Mouse (Mus musculus): ENCODE data around the gene Dennd6a.
"Not testable (repeated sequence)": the region's sequence is repeated elsewhere in the genome, so short reads cannot be mapped to it uniquely, and the experiment has no call there.

Gene Dennd6a

DNA sequence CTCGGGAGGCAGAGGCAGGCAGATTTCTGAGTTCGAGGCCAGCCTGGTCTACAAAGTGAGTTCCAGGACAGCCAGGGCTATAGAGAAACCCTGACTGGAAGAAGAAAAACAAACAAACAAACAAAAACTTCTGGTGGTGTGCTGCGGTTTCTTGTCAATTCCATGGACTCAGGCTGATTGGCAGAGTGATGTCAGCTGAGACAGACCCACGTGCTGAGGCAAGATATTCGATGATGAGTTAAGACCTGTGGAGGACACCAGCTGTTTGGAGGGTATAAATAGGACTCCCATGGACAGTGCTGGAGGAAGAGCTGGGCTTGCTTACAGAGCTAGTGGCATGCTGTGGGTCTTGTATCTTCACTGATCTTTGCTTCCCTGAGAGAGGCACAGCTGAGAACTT lies at the start of gene Dennd6a:
Gene Dennd6a, plus strand, starts transcription at position 301 of the 400 bp plus-strand sequence.
- DNase-seq = not testable (repeated sequence)

DNA sequence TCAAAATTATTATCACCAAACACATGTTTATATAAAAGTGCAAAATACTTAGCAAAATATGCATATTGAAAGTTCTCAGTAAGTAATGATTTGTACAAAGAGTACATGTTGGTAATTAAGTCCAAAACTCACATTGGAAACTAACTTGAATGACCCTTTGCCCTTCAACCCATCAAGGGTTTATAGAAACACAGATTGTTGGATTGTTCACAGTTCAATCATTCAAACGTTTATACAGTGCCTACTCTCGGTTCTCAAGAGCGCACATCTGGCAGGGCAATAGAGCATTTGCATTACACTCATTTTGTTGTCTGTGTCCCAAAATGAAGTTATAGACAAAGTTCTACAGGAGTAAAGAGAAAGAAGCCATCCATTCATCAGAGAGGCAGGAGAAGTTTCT lies 47.7 kb upstream of the Dennd6a start:
- no peak for DNase-seq

DNA sequence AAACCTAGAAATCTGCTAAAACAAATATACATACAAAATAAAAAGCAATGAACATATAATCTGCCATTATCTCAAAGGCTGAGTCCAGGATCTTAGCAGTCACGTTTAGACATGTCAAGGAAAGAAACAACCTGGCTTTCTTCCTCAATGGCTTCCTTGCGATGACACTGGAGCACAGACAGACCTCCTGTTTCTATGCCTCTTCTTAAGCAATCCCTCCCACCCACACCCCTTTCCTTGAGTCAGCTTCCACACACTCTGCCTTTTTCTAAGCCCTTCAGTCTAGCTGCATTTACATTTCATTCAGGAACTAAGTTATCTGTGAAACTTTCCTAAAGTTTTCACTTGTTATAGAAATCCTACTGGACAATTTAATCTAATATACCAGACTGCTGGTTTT lies 45.4 kb upstream of the Dennd6a start:
- DNase-seq = no peak

DNA sequence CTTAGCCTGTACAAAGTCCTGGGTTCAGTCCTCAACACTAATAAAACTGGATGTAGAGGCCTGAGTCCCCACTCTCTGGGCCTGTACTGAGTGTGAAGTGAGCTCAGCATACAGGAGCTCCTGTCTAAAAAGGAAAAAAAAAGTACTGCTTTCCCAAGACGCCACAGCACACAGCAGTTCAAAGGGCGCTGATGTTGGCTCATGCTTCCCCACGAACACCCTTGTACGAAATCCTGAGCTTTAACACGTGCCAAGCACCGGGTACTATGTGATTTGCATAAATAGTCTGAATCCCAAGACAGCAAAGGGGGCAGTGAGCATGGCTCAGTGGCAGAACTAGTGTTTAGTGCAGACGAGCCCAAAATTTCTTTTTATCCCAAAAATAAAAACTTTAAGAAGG lies 43.3 kb upstream of the Dennd6a start:
- no peak for DNase-seq

DNA sequence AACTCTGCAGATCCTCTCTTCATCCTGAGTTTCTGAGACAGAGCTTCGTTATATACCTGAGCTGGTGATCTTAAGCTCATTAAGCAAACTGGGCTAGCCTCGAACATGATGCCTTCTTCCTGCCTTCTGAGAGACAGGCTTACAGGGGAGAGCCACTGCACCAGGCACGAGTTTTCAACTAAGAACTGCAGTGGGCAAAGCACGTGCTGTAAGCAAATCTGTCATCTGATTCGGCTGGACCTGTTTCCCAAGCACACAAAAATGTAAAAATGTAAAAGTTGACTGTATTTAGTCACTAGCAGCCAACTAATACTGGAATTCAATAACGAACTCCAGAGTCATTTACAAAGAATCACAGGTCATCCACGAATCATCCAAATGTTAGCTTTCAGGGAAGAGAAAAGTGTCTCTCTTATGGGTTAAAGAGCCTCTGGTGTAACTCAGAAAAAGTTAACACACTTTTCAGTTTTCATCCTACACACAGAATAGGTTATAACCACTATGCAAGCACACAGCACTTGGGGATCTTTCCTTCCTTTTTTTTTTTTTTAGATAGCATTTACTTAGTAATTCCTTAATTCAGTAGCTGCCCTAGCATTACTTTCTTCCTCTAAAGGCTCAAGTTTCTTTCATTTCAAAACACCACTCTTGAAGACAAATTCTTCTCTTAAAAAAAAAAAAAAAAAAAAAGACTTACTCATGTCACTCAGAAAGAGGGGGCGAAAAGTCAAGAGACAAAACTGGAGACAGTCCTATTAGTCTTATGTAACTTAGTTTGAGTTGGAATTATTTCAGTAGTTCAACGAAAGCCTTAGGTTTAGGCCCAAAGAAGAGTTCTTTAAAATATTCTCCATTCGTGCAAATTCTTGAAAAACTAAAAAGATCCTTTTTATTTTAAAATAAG lies 42.0 kb upstream of the Dennd6a start:
- DNase-seq = no peak

DNA sequence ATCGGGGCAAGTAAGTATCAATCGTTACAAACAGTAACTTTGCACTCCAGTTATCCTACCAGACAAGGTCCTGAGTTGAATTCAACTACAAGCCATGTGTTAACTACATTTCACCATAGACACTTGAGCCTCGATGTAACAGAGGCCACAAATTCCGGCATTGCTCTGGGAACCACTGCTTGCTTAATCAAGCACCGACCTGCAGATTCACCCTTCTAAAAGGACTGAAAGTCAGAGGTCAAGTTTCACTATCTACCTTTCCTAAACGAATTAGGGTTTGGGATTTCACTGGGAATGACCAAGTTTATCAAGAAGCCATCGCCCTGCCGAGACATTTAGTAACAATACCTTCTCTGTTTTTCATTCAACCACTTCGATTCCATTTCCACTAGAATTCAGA lies 40.9 kb upstream of the Dennd6a start:
- DNase-seq = no peak

DNA sequence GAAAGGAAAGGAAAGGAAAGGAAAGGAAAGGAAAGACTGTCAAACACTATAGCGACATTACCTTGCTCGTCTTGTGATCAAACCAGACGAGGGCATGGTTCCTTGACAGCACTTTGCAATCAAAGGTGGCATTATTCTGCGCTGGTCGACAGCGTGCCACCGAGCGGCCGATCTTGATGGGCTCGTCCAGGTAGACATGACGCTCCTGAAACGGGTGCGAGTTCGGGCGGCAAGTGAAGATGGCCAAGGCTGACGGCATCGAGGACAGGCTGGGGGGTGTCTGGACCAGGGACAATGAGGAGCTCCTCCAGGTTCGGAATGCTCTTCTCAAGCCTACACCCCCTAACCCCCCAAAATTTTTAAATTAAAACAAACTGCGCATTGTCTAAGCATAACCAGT lies 40.4 kb upstream of the Dennd6a start:
- DNase-seq = no peak

DNA sequence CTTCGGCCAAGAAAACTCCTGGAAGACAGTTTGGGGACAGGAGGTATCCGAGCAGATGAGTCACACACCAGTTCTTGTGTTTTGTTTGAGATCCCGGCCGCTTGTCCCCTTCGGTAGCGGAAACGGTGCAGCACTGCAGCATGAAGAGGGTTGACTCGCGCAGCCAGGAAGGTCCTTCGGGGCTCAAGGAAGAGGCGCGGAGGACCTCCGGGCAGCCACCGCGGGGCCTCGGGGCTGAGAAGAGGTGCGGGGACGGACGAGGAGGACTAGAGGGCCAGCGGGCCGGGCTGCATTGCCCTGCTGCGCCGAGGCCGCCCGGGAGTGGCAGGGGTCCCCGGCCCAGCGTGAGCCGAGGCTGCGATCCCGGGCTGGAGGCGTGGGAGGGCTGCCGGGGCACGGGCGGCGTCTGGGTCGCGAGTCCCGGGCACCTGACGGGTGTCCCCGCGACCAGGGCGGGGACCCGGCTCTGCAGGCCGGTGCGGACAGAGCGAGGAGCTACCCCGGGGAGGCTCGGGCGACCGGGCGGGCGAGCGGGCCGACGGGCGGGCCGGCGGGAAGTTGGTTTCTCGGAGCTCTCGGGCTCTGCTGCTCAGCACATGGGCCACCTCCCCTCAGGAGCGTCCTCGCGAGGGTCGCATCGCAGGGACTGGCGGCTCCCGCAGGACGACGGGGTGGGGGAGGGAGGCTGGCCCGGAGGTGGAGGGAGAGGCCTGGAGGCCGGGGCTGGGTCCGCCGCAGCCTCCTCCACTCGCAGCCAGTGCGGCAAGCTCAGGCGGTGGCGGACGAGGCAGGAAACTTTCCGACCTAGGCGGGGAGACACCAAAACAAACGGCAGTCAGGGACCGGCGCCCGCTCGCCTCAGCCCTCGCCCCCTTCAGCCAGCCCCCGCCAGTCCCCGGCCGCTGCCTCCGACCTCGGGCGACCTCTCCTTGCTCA lies 39.6 kb upstream of the Dennd6a start:
- peak; percentile 25 for DNase-seq

DNA sequence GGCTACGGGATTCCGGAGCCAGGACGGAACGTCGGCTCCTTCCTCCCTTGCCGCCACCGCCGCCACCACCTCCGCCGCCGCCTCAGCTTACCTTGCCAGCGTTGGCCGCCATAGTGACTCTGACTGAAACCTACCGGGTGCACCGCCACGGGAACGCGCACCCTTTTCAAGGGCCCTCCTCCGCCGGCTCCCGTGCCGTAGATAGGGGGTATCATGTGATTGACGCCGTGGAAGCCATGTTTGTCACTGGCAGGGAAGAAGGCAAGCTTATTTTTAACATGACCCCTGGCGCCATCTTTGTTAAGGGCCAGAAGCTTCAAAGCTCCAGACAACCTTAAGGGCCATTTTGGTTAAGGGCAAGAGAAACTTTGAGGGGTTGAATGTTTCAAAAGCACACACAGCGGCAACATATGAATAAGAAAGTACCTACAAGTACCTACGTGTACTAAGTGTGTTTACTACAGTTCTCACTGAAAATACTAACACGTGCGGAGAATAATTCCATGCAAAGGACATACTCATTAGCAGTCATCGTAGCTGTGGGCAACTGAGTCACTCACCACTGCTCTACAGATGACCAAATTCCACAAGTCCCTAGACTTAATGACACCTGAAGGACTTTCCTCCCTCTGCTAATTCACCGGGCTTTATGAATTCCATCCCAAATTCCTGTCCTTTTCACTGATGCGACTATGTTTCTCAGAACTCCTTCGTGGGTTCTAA lies 38.7 kb upstream of the Dennd6a start, which contains the start of gene Slmap:
Gene Slmap, minus strand, starts transcription at position 175 of the 723 bp plus-strand sequence.
- peak; percentile 98 for DNase-seq

DNA sequence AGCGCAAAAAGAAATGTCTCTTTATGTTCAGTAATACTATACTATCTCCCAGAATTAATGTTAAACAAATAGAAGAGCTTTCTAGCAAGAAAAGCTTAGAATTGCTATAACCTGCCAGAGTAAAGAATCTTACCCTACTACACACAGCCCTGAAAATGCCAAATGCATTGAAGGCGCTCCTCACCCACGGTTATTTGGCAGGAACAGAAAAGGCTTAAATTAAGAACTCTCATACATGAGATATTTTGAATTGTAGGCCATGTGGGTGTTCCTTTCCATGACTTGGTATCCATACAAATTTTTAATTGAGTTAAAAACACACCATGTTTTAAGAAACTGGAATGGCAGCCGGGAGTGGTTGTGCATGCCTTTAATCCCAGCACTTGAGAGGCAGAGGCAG lies 34.4 kb upstream of the Dennd6a start:
- DNase-seq = no peak

DNA sequence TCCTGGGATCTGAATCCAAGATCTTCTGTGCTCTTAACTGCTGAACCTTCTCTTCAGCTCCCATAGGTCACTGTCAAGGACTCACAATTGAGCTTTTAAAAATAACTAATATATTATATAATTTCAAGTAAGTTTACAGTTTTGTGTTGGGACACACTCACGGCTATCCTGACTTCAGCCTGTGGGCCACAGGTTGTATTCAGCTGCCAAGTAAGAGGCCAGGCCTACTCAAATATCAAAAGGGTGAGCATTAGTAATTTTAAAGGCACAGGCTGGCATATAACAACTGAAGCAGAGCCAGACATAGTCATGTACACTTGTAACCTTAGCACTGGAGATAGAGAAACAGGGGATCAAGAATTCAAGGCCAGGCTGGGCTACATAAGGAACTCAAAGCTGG lies 33.1 kb upstream of the Dennd6a start:
- no peak for DNase-seq

DNA sequence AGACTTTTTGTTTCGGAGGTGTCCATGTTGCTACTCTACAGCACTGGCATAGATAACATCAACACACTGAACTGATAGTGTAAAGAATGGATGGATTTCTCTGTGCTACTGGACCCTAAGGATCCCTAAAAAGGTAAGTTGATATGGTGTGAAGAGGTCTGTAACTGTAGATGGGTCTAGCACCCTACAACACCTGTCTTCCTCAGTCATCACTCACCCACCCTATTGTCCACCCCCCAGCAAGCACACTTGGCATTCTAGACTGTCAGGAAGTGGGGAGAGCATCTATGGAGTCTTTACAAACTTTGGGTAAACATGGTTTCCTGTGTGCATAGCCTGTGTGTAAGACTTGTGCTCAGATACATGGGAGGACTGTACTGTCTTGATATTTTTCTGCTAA lies 31.5 kb upstream of the Dennd6a start:
- no peak for DNase-seq

DNA sequence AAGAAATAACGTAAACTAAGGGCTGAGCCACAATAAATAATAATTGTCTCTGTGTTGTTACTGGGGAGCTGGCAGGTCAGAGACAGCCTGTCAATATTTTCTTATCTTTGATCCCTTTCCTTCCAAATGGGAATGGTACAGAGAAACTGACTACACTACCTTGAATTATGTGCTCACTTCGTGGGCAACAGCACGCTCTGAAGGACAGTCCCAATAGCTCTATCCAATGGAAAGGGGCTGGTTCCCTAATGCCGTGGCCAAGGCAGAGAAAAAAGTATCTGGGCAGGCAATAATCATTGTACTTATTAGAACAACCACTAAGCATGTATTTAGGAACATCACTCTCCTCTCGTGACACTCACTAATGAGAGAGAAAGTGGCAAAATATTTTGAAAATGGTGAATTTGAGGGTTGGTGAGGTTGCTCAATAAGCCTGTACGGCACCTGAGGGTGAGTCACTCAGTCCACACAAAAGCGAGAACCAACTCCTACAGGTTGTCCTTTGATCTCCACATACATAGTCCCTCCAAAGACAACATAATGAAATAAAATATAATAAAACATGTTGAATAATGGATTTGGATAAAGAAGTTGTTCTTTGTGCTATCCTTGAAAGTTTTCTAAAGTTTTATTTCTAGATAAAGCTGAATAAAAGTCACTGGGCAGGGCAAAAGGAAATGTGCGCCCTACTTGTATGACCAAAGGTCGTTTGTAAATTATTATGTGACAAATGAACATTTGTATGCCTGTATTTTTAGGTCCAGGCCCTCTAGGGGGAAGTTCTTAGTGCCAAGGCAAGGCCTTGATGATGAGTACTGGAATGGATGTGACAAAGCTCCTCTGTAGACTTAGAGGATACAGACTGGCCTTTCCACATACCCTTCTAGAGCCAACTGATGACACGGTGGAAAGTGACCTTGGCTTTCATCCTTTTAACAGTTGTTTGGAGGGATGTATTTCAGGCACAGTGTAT lies 25.9 kb upstream of the Dennd6a start:
- no peak for DNase-seq

DNA sequence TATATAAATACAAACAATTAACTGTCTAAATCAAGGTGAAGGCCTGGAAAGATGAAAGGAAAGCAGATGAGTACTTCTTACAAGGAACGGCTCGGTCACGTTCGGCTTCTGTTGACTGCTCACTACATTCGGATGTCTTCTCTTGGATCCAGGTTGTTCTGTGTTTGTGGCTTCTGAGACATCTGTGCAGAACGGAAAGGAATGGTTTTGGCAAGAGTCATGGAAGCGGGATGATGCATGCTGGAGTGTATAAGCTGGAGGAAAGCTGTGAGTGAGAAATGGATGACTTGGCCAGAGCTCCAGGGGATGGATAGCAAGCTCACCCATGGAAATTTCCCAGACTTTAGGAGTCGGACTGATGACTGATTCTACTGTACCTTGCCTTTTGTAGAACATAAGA lies 22.9 kb upstream of the Dennd6a start:
- DNase-seq = no peak

DNA sequence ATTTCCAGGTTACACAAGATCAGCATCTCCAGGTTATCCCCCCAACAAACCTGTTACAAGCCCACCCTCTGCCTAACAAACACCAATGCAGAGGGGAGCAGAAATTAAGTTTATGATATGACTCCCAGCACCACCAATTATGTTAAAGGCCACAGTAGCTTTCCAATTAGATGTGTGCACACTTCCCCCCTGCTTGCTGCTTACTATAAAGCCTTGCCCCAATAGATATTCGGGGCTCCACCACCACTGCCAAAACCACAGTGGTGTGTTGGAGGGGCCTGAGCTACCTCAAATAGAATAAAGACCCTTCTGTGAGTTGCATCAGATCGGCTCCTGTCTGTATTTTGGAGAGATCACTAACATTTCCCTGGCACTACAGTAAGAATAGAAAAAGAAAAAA lies 21.2 kb upstream of the Dennd6a start:
- no peak for DNase-seq

DNA sequence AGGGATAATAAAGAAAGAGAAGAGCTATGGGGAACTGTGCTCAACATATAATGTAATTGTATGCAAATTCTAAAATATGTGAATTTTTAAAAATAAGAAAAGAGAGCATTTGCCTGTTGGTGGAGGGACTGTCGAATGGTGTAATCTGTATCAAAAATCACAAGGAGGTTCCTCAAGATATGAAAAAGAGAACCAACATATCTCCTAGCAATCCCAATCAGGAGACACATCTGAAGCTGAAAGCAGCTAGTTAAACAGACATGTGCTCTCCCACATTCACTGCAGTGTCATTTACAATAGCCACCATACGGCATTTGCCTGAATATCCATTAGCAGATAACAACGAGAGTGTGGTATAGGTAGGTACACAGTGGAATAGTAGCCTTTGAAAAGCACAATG lies 20.8 kb upstream of the Dennd6a start:
- no peak for DNase-seq

DNA sequence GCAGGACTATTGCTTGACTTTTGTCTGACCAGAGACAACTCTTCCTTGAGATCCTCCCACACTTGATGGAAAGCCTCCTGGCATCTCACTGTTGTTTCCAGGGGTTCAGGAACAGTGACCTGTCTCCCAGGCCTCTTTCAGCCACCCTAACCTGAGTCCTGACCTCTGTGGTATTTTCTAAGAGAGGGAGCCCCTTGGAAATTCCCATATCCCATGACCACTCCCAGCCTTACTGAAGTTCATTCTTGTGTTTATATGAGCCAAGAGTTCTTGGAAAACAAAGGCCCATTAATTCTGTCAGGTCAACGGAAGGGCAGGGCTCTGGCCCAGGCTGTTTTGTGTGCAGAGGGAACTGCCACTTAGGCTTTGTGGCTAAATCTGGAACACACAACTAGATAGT lies 16.1 kb upstream of the Dennd6a start:
- no peak for DNase-seq

DNA sequence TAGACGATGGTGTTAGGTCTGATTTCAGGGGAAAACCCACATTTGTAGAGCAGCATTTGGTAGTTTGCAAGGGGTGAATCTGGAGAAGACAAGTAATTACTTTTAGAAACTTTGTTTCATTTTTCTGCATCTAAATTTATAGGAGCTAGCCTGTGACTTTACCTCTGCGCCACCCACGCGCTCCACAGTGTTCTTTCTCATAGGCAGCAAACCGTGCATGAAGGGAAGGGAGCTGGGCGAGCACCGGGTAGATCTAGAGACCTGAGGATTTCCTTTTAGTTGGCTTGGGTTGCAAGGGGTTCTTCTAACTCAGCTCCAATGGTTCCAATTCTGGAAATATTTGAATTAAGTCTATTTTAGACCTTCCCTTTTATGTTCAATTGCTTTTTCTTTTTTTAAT lies 15.1 kb upstream of the Dennd6a start:
- no peak for DNase-seq

DNA sequence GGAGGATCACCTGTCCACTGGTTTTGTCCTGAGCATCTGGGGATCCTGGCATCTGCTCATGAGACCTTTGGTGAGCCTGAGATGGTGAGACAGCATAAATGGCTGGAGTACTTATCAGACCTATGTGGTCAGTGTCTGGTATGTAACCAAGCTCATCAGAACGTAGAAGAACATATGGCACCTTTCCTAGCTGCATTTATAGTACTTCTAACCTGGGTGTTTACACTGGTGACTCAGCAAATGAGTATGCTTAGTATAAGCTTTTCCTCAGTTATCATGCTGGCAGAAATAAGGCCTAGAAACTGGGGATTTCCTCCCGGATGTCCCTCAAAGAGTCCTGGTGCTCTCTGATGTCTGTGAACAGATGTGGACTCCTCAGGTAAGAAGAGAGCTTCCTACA lies 11.4 kb upstream of the Dennd6a start:
- no peak for DNase-seq

DNA sequence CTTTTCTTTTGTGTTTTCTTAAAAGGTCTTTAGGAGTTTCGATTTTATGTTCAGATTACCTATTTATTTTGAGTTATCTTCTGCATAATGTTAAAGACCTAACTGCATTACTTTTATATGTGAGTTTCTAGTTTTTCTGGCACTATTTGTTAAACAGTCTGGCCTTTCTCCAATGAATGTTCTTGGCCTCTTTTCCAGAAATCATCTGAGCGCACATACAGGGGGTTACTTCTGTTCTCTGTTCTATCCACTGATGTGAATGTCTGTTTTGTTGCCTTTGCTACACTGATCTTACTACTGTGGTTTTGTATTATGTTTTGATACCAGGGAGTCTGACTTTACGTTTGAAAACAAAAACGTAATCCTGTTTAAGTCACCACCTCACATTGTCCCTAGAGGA lies 3.8 kb upstream of the Dennd6a start:
- no peak for DNase-seq

DNA sequence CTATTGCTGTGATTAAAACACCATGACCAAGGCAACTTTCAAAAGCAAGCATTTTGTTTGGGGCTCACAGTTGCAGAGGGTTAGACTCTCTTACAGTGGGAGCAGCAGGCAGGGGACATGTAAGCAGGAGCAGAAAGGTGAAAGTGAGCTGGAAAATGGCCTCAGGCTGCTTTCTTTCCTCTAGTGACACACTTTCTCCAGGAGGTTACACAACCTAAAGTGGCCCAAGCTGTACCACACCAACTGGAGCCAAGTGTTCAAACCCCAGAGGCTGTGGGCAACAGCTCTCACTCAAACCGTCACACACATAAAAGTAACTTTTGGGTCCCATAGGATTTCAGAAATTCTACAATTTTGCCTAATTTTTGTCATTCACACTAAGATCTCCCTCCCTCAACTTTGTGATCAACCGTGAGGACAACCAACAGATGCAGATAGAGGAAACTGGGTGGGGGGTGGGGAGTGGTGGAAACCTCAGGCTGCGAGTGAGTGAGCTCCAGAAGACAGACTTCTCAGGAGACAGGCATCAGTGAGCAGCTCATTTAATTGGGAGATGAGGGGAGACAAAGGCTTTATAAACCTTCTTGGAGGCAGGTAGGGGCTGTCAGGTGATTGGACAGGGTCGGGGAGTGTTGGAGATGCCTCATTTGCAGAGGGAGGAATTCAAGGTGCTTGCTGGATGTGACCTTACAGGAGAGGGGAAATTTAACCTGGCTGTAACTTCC lies 1.5 kb upstream of the Dennd6a start:
- DNase-seq = no peak

All from layer of hippocampus, adult 9-11 months (tissue).